Mouse (Mus musculus) kidney, adult 11 months (tissue): ENCODE measurements around the gene Mvk.
A peak's percentile ranks its signal among the peaks of the same experiment; 100 is the strongest.

Experiments used
- DNase-seq: peaks from one replicate; pipeline ENCODE4 v3.0.0; 2022

The Mvk gene

GRCm38 (mm10) chr5:114461238-114461637 lies 17.2 kb downstream of the Mvk start:
- peak; percentile 68 for DNase-seq

- DNase-seq = peak; percentile 81
Observed at GRCm38 (mm10) chr5:114462067-114463040, 18.3 kb downstream of the Mvk start.

GRCm38 (mm10) chr5:114464561-114464960 lies 20.5 kb downstream of the Mvk start:
- DNase-seq = no peak

- peak; percentile 46 for DNase-seq
Observed at GRCm38 (mm10) chr5:114465641-114466040, 21.6 kb downstream of the Mvk start.

- no peak for DNase-seq
Observed at GRCm38 (mm10) chr5:114467019-114467418, 22.9 kb downstream of the Mvk start.

- peak; percentile 28 for DNase-seq
Observed at GRCm38 (mm10) chr5:114467430-114467829, 23.4 kb downstream of the Mvk start.

GRCm38 (mm10) chr5:114468007-114468406 lies 23.9 kb downstream of the Mvk start:
- DNase-seq = no peak

GRCm38 (mm10) chr5:114470359-114470758 lies 26.3 kb downstream of the Mvk start:
- DNase-seq = no peak

- DNase-seq = peak; percentile 21
Observed at GRCm38 (mm10) chr5:114474741-114475491, 30.8 kb downstream of the Mvk start.

GRCm38 (mm10) chr5:114478267-114478666 lies 34.2 kb downstream of the Mvk start:
- DNase-seq = no peak

GRCm38 (mm10) chr5:114482587-114483011 lies 38.5 kb downstream of the Mvk start:
- no peak for DNase-seq

- DNase-seq = no peak
Observed at GRCm38 (mm10) chr5:114485685-114486084, 41.6 kb downstream of the Mvk start.

GRCm38 (mm10) chr5:114489570-114489969 lies 45.5 kb downstream of the Mvk start:
- no peak for DNase-seq

- no peak for DNase-seq
Observed at GRCm38 (mm10) chr5:114490241-114490640, 46.2 kb downstream of the Mvk start.

- DNase-seq = no peak
Observed at GRCm38 (mm10) chr5:114494761-114495160, 50.7 kb downstream of the Mvk start.

GRCm38 (mm10) chr5:114501252-114501651 lies 57.2 kb downstream of the Mvk start:
- no peak for DNase-seq

- no peak for DNase-seq
Observed at GRCm38 (mm10) chr5:114504826-114505225, 60.8 kb downstream of the Mvk start.

GRCm38 (mm10) chr5:114505260-114506085 lies 61.4 kb downstream of the Mvk start:
- no peak for DNase-seq

GRCm38 (mm10) chr5:114507394-114507793 lies 63.3 kb downstream of the Mvk start:
- no peak for DNase-seq

GRCm38 (mm10) chr5:114507964-114508363 lies 63.9 kb downstream of the Mvk start:
- no peak for DNase-seq

- no peak for DNase-seq
Observed at GRCm38 (mm10) chr5:114509461-114509860, 65.4 kb downstream of the Mvk start.
